Mouse (Mus musculus) CH12.LX (cell line): Measurements from ENCODE around the gene Olfr763. TPM values are rescaled to one million over a fixed set of nuclear protein-coding genes. Genes with fewer than 3 reads are reported as not detected.
A peak's percentile ranks its signal among the peaks of the same experiment; 100 is the strongest.

ENCODE experiments used
- DNase-seq: peaks from one replicate; pipeline ENCODE4 v3.0.0-alpha.2; 2013; ENCODE audit errors: extremely low read depth
- H3K27ac ChIP-seq: 2 replicates; pipeline ENCODE4 v1.5.1; 2012; ENCODE audit warnings: low read depth, mild to moderate bottlenecking, control low read depth, moderate library complexity; ENCODE audit not compliant: insufficient read depth
- H3K27me3 ChIP-seq: replicated peaks from 2 replicates; pipeline ENCODE3; 2012; ENCODE audit warnings: inconsistent platforms
- H3K36me3 ChIP-seq, 2 experiments: replicated peaks in 1 of 2; 2 replicates each; pipeline versions ENCODE3 to v1.6.1; 2012; ENCODE audit warnings: inconsistent platforms in 1 of 2, low read length in 1 of 2, mild to moderate bottlenecking in 1 of 2, mixed read lengths in 1 of 2, moderate library complexity in 1 of 2; ENCODE audit not compliant: control insufficient read depth in 1 of 2, insufficient read depth in 1 of 2
- H3K4me1 ChIP-seq, 2 experiments: 2 replicates each; pipeline ENCODE4 v1.6.1; 2012; ENCODE audit warnings: inconsistent platforms in 1 of 2, moderate library complexity in 1 of 2; ENCODE audit not compliant: insufficient read depth in 2 of 2, control insufficient read depth in 1 of 2
- H3K4me2 ChIP-seq: 2 replicates; pipeline ENCODE4 v1.6.1; 2012; ENCODE audit warnings: low read depth, mild to moderate bottlenecking, control low read depth; ENCODE audit not compliant: poor library complexity, insufficient read depth, severe bottlenecking
- H3K4me3 ChIP-seq, 3 experiments: fragments of 150-350 bp in 1 of 3; sonication (generic) in 1 of 3; replicated peaks in 1 of 3; 2 replicates each; pipeline versions ENCODE3 to v1.5.1; 2011 to 2012; ENCODE audit warnings: low read depth in 2 of 3, low read length in 2 of 3, mild to moderate bottlenecking in 2 of 3, moderate library complexity in 2 of 3, control low read depth in 1 of 3, improper control_type of control experiment in 1 of 3, inconsistent platforms in 1 of 3, mixed read lengths in 1 of 3; ENCODE audit not compliant: poor library complexity in 1 of 3
- H3K79me2 ChIP-seq: replicated peaks from 2 replicates; pipeline ENCODE4 v1.6.1; 2012; ENCODE audit warnings: mild to moderate bottlenecking, moderate library complexity; ENCODE audit not compliant: control insufficient read depth, poor library complexity, insufficient read depth, severe bottlenecking; ENCODE audit errors: extremely low read depth
- H3K9ac ChIP-seq: 2 replicates; pipeline ENCODE4 v1.6.1; 2012; ENCODE audit warnings: low read depth, mild to moderate bottlenecking, control low read depth, moderate library complexity; ENCODE audit not compliant: insufficient read depth
- H3K9me3 ChIP-seq: replicated peaks from 2 replicates; pipeline ENCODE3; 2012; ENCODE audit warnings: low read length, inconsistent platforms, mixed read lengths
- BHLHE40 ChIP-seq: IDR thresholded peaks from 2 replicates; pipeline ENCODE4 v1.6.1; 2011; ENCODE audit warnings: mild to moderate bottlenecking, low read depth, low read length, improper control_type of control experiment
- CHD2 ChIP-seq: IDR thresholded peaks from 2 replicates; pipeline ENCODE4 v1.6.1; 2011; ENCODE audit warnings: low read length, improper control_type of control experiment
- CTCF ChIP-seq, 2 experiments: IDR thresholded peaks in 1 of 2; conservative IDR thresholded peaks in 1 of 2; 2 replicates each; pipeline ENCODE4 v1.5.1; 2011 to 2012; ENCODE audit warnings: low read depth in 2 of 2, low read length in 2 of 2, improper control_type of control experiment in 1 of 2, inconsistent platforms in 1 of 2, mild to moderate bottlenecking in 1 of 2, moderate library complexity in 1 of 2
- E2F4 ChIP-seq: IDR thresholded peaks from 2 replicates; pipeline ENCODE4 v1.6.1; 2011; ENCODE audit warnings: low read depth, low read length, improper control_type of control experiment; ENCODE audit not compliant: insufficient replicate concordance
- EP300 ChIP-seq: IDR thresholded peaks from 2 replicates; pipeline ENCODE4 v1.6.1; 2011; ENCODE audit warnings: low read length, improper control_type of control experiment
- ETS1 ChIP-seq: conservative IDR thresholded peaks from 2 replicates; pipeline ENCODE4 v1.6.1; 2012; ENCODE audit warnings: low read depth, mild to moderate bottlenecking, inconsistent platforms, low read length, improper control_type of control experiment, moderate library complexity
- GABPA ChIP-seq: IDR thresholded peaks from 2 replicates; pipeline ENCODE4 v1.6.1; 2012; ENCODE audit warnings: low read depth, low read length, improper control_type of control experiment, inconsistent platforms; ENCODE audit not compliant: insufficient replicate concordance
- JUN ChIP-seq: IDR thresholded peaks from 2 replicates; pipeline ENCODE4 v1.6.1; 2011; ENCODE audit warnings: low read depth, mild to moderate bottlenecking, low read length, improper control_type of control experiment, moderate library complexity; ENCODE audit not compliant: insufficient read depth
- JUND ChIP-seq: conservative IDR thresholded peaks from 2 replicates; pipeline ENCODE4 v1.6.1; 2011; ENCODE audit warnings: low read depth, low read length, improper control_type of control experiment
- MAFK ChIP-seq: IDR thresholded peaks from 2 replicates; pipeline ENCODE4 v1.6.1; 2011; ENCODE audit warnings: low read length, improper control_type of control experiment; ENCODE audit not compliant: insufficient replicate concordance
- MAZ ChIP-seq: IDR thresholded peaks from 2 replicates; pipeline ENCODE4 v1.6.1; 2012; ENCODE audit warnings: low read depth, mild to moderate bottlenecking, inconsistent platforms, low read length, improper control_type of control experiment, moderate library complexity
- MXI1 ChIP-seq: IDR thresholded peaks from 2 replicates; pipeline ENCODE4 v1.6.1; 2011; ENCODE audit warnings: mild to moderate bottlenecking, low read depth, low read length, improper control_type of control experiment
- MYC ChIP-seq: IDR thresholded peaks from 2 replicates; pipeline ENCODE4 v1.6.1; 2011; ENCODE audit warnings: low read depth, mild to moderate bottlenecking, improper control_type of control experiment, low read length
- NRF1 ChIP-seq: IDR thresholded peaks from 2 replicates; pipeline ENCODE4 v1.6.1; 2014; ENCODE audit warnings: low read depth, mild to moderate bottlenecking, inconsistent platforms, low read length, improper control_type of control experiment, moderate library complexity
- POLR2AphosphoS2 ChIP-seq: IDR thresholded peaks from 2 replicates; pipeline ENCODE4 v1.6.1; 2011; ENCODE audit warnings: low read depth, low read length, improper control_type of control experiment
- RAD21 ChIP-seq: IDR thresholded peaks from 2 replicates; pipeline ENCODE4 v1.6.1; 2011; ENCODE audit warnings: low read depth, mild to moderate bottlenecking, low read length, improper control_type of control experiment, moderate library complexity
- RCOR1 ChIP-seq: conservative IDR thresholded peaks from 2 replicates; pipeline ENCODE4 v1.6.1; 2012; ENCODE audit warnings: low read depth, mild to moderate bottlenecking, inconsistent platforms, low read length, improper control_type of control experiment
- SIN3A ChIP-seq: IDR thresholded peaks from 2 replicates; pipeline ENCODE4 v1.6.1; 2012; ENCODE audit warnings: low read length, improper control_type of control experiment, inconsistent platforms
- SMC3 ChIP-seq: IDR thresholded peaks from 2 replicates; pipeline ENCODE4 v1.6.1; 2011; ENCODE audit warnings: low read depth, low read length, improper control_type of control experiment
- TBP ChIP-seq: conservative IDR thresholded peaks from 2 replicates; pipeline ENCODE4 v1.6.1; 2011; ENCODE audit warnings: low read depth, low read length, improper control_type of control experiment
- UBTF ChIP-seq: IDR thresholded peaks from 2 replicates; pipeline ENCODE4 v1.6.1; 2012; ENCODE audit warnings: low read depth, mild to moderate bottlenecking, inconsistent platforms, low read length, improper control_type of control experiment, moderate library complexity
- ZC3H11A ChIP-seq: IDR thresholded peaks from 2 replicates; pipeline ENCODE4 v1.6.1; 2012; ENCODE audit warnings: low read depth, mild to moderate bottlenecking, inconsistent platforms, low read length, improper control_type of control experiment
- ZKSCAN1 ChIP-seq: IDR thresholded peaks from 2 replicates; pipeline ENCODE4 v1.6.1; 2012; ENCODE audit warnings: low read depth, inconsistent platforms, low read length, improper control_type of control experiment, borderline replicate concordance
- ZMIZ1 ChIP-seq: IDR thresholded peaks from 2 replicates; pipeline ENCODE4 v1.6.1; 2012; ENCODE audit warnings: low read depth, mild to moderate bottlenecking, inconsistent platforms, low read length, improper control_type of control experiment
- ZNF384 ChIP-seq: IDR thresholded peaks from 2 replicates; pipeline ENCODE4 v1.6.1; 2012; ENCODE audit warnings: low read depth, low read length, improper control_type of control experiment, inconsistent platforms
- dilution Hi-C: fragments of 300-500 bp; cut with MboI; formaldehyde crosslinking; loops from 2 replicates; pipeline ENCODE4 v1.14.3; 2020; ENCODE audit warnings: low sequenced_read_pairs; ENCODE audit not compliant: extremely low pct_unique_long_range_greater_than_20kb, extremely low pct_ligation_motif_present
- in situ Hi-C: fragments of 300-500 bp; cut with MboI; formaldehyde crosslinking; loops from 3 replicates; pipeline ENCODE4 v1.14.3; 2019; ENCODE audit warnings: low sequenced_read_pairs, low pct_ligation_motif_present, low pct_unique_long_range_greater_than_20kb, mixed read lengths
- polyA plus RNA-seq: library from polyadenylated mRNA; unstranded; fragments of >175 nt; gene quantifications from 2 replicates; pipeline ENCODE4 v1.2.1, GENCODE M21; 2012; ENCODE audit warnings: low read depth; ENCODE audit not compliant: insufficient read length
- total RNA-seq, 2 experiments: library from RNA; depleted of rRNA; stranded (reverse); fragments of 300-350 nt in 1 of 2; fragments of >200 nt in 1 of 2; gene quantifications; 2 replicates each; pipeline ENCODE4 v1.2.3; 2012 to 2014

Olfr763 gene
- total and polyA plus RNA-seq, 3 experiments, result not detected

DNA sequence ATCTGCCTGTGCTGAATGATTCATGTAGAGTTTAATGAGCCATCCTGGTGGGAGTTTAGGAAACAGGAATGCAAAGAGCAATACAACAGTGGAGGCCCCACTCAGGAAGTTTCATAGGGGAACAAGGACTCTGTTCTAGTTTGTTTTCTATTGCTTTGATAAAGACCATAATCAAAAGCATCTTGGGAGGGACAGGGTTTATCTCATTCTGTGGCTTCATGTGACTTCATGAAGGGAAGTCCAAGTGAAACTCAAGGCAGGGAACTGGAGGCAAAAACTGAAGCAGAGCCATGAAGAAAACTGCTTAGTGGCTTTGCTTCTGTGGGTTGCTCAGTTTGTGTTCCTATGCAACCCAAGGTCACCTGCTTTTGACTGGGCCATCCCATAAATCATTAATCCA, 3.9 kb downstream of the Olfr763 start:
- in situ Hi-C loops, result no loop called here
- no peak overlapping the region for H3K27ac ChIP-seq
- H3K27me3 ChIP-seq, result no peaks in the 10 kb centered on the region
- H3K9me3 ChIP-seq, result no peaks in the 10 kb centered on the region
- H3K4me1 ChIP-seq, result peaks cover 0 to under 1% of the 10 kb centered on the region in 2 experiments; a peak in 1 of 4 replicates
- DNase-seq, result no peak
- dilution Hi-C loops, result no loop called here
- no peak overlapping the region for H3K4me2 ChIP-seq
- no peaks in the 10 kb centered on the region for H3K79me2 ChIP-seq
- TF ChIP-seq ZMIZ1 (no peak), GABPA (no peak)
- no peaks in the 10 kb centered on the region for H3K36me3 ChIP-seq
- no peak overlapping the region for H3K9ac ChIP-seq
- no peak overlapping the region for H3K4me3 ChIP-seq

DNA sequence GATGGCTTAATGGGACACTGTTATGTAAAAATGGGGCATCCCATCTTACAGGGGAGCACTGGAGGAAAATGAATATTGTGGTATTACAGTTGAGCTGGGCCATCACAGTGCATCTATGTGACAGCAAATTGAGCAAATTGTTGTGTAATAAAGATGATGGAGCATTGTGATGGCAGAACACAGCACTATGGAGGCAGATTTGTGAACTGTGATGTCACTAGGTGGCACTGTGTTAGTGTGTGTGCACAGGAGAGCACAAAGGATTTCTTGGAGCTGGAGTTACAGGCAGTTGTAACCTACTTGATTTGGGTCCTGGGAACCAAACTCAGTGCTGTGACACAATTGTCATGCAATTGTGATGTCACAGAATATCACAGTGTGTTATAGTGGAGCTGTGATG, 12.7 kb downstream of the Olfr763 start:
- Histone ChIP-seq H3K9me3 (no peaks in the 10 kb centered on the region), H3K4me1 (no peaks in the 10 kb centered on the region), H3K4me3 (no peak overlapping the region), H3K9ac (no peak overlapping the region), H3K79me2 (no peaks in the 10 kb centered on the region), H3K27ac (no peak overlapping the region), H3K36me3 (no peaks in the 10 kb centered on the region), H3K4me2 (no peak overlapping the region), H3K27me3 (no peaks in the 10 kb centered on the region)
- in situ Hi-C loops, result no loop called here
- dilution Hi-C loops, result no loop called here
- peak; percentile 20 to 52; a peak in 2 of 4 replicates for TF ChIP-seq CTCF (conservative IDR thresholded peaks at IDR 0.05 in 1 of 2, IDR thresholded peaks at IDR 0.05 in 1 of 2; ENCODE audit: low read depth in 2 of 2, low read length in 2 of 2)
- peak; percentile 41 for TF ChIP-seq RAD21
- no peak for TF ChIP-seq EP300
- peak; percentile 7 for DNase-seq

DNA sequence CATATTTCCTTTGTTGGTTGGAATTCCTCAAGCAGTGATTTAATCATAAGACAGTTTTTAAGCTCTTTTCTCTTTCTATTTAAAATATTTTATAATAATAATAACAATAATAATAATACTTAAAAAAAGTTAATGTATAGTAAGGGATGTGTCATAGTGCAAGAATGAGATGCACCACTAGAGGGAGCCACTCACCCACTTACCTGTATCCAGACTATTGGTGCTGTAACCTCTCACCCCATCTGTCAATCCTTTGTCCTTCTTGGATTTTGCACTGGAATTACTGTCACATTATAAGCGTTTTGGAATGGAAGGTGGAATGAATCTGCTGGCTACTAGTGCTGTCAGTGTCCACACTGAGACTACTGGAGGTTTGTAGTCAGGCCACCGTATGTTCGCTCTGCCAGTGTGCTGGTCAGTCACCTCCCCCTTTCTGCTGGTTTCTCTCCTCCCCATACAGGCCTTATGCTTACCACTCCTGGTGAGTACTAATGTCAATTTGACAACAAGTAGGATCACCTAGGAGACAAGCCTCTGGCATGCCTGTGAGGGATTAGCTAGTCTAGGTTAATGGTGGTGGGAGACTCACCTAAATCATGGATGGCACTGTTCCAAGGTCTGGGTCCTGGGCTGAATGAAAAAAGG, 15.5 kb downstream of the Olfr763 start:
- Histone ChIP-seq H3K4me3 (no peak overlapping the region), H3K27ac (no peak overlapping the region), H3K4me2 (no peak overlapping the region), H3K36me3 (no peaks in the 10 kb centered on the region), H3K9ac (no peak overlapping the region), H3K4me1 (no peaks in the 10 kb centered on the region), H3K79me2 (no peaks in the 10 kb centered on the region), H3K9me3 (no peaks in the 10 kb centered on the region), H3K27me3 (no peaks in the 10 kb centered on the region)
- dilution Hi-C loops, result no loop called here
- TF ChIP-seq UBTF, result no peak
- TF ChIP-seq SIN3A, result no peak
- no peak for TF ChIP-seq GABPA
- TF ChIP-seq E2F4, result no peak
- TF ChIP-seq MAFK, result no peak
- TF ChIP-seq POLR2AphosphoS2, result no peak
- TF ChIP-seq TBP, result no peak
- no peak for TF ChIP-seq MYC
- no peak for TF ChIP-seq JUN
- TF ChIP-seq ZC3H11A, result peak; percentile 57
- TF ChIP-seq MXI1, result no peak
- TF ChIP-seq JUND, result 0 out of 2 replicates have a peak, but pooled peaks have one; percentile 19
- TF ChIP-seq ZKSCAN1, result no peak
- no peak for TF ChIP-seq BHLHE40
- no peak for TF ChIP-seq MAZ
- peak; percentile 28; the same call in 1 of the 2 replicates for TF ChIP-seq ZNF384
- peak; percentile 61 for TF ChIP-seq SMC3
- TF ChIP-seq NRF1, result no peak
- TF ChIP-seq RCOR1, result no peak
- TF ChIP-seq CTCF (conservative IDR thresholded peaks at IDR 0.05 in 1 of 2, IDR thresholded peaks at IDR 0.05 in 1 of 2; ENCODE audit: low read depth in 2 of 2, low read length in 2 of 2), result peak; percentile 78 to 89
- no peak for TF ChIP-seq ETS1
- no peak for TF ChIP-seq CHD2
- TF ChIP-seq RAD21, result peak; percentile 93
- in situ Hi-C loops, result no loop called here
- peak; percentile 60 for DNase-seq
